Mouse (Mus musculus) frontal cortex, adult 2 months (tissue): ENCODE results near the gene Gm21836. TPM values are rescaled to one million over a fixed set of nuclear protein-coding genes. Genes with fewer than 3 reads are reported as not detected.
"Not testable (repeated sequence)": the region's sequence is repeated elsewhere in the genome, so short reads cannot be mapped to it uniquely, and the experiment has no call there.

ENCODE experiments used
- DNase-seq, 2 experiments: peaks; one replicate each; pipeline ENCODE4 v3.0.0; 2022; ENCODE audit warnings: low spot score in 1 of 2; ENCODE audit errors: extremely low spot score in 1 of 2
- polyA plus RNA-seq: library from polyadenylated mRNA; depleted of rRNA; stranded (reverse); fragments of >200 nt; gene quantifications from 2 replicates; pipeline ENCODE4 v1.2.3, GENCODE M21; 2012; rRNA removed

The Gm21836 gene
- polyA plus RNA-seq = not detected in 2 replicates

DNA sequence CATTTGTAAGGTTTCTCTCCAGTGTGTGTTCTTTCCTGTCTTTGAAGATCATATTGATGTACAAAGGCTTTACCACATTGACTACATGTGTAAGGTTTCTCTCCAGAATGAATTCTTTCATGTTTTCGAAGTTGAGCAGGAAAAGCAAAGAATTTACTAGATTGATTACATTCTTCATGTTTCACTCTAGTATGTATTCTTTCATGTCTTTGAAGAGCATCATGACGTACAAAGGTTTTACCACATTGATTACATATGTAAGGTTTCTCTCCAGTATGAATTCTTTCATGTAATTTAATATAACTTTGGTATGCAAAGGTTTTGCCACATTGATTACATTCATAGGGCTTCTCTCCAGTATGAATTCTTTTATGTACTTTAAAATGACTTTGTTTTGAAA lies at the start of gene Gm21836:
TSS of gene Gm21836 (minus strand) at position 101 of the 400 bp plus-strand sequence.
- DNase-seq = not testable (repeated sequence)

DNA sequence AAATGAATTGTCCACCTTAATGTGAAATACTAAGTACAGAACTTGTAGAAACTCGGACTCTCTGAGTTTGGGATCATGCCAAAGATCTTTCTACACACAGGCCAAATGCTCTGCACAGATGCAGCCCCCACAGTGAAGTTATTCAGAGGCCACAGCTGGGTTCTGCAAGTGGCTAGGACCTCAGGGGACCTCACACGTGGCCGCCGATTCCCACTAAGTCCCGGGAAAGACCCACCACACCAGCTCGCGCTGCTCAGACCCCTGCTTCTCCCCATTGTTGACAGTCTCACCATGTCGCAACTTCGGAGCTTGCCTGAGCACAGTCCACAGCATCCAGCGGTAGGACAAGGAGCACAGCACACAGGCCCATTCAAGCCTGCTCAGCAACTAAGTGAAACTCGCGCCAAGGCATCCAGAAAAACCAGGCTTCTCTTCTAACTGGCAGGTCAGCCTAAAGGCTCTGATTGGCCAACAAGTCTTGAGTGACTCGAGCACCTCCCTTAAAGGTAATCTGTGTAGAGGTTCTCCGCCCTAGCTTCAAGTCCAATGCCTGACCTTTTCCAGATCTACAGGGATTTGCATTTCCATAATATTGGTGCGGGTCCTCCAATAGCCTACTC lies 13.1 kb downstream of the Gm21836 start:
- DNase-seq = not testable (repeated sequence)

GRCm38 (mm10) chr9:124478081-124478480 lies 15.5 kb downstream of the Gm21836 start:
- peak in 1 of 2 experiments; percentile 36 for DNase-seq

DNA sequence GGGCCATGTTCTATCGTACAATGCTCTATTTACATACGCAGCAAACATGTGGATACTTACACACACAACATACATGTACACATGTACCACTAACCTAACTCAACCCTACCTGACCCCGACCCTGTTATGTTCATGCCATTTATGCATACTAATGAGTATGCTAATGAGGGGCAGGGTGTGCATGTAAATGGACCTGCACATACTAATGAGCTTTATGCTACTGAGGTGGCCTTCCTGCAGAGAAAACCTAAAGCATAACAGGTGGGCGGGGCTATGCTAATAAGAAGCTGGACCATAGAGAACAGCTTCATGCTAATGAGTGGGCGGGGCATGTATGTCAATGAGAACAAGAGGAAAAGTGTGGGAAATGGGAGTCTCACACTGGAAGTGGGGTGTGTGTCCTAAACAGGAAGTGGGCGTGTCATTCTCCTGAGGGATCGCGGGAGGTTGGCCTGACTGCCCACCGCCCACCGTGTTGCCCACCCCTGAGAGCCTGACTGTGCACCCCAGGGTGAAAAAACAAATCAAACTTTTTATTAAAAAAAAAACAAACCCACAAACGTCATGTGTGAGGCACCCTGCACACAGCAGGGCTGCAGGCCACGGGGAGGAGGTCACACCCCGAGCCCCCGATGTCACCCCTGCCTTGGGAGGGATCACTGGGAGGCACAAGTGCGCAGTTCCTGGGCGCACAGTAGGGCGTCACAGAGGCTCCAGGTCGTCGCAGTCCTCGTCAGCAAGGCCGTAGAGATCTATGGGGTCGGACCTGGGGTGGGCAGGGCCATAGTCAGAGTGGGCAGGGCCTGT lies 17.3 kb downstream of the Gm21836 start, which contains the start of gene Ppp2r3d:
TSS of gene Ppp2r3d (minus strand) at position 803 of the 807 bp plus-strand sequence.
- DNase-seq = peak in 1 of 2 experiments; percentile 2

DNA sequence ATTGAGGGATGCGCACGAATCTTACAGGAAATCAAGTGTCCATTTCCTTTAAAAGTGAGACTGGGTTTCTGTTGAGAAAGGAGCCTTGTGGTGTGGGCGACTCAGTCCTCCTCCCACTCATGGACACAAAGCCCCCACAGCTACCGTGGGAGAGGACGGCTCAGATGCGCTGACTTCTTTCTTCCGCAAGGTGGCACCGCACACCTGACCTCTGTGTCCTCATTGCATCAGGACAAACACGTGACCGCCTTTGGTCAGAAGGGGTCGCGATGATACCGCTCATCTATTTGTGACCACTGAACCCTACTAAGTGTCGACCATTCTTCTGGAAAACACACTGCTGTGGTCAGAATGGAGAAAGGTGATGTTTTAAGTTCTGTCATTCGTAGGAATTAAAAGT lies 17.9 kb downstream of the Gm21836 start:
- DNase-seq = no peak

DNA sequence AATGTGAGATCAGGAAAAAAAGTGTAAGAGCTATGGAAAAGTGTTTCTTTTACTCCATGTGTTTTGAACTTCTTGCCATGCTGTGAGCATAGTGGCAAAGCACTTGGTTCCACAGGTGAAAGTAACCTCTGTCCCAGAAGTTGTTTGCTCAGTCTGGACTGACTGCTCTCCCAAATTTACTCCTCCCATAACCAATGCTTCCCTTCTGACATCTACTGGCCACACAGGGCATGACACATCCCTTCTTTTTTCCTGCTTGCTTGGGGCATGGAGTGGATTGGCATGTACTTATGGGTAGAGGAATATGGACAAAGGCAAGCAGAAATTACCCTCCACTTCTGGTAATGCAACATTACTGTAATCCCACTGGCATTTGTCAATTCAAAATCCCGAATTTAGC lies 37.0 kb downstream of the Gm21836 start:
- DNase-seq = peak in 1 of 2 experiments; percentile 24

Other genes with a start within 250 kb of the Gm21836 start
- gene 2010315B03Rik, start 181.1 kb downstream of the Gm21836 start, polyA plus RNA-seq = 17.3 and 19.5 TPM in 2 replicates
- gene Ppp2r3d, start 16.9 kb downstream of the Gm21836 start, polyA plus RNA-seq = 175 and 181 TPM in 2 replicates